Mouse (Mus musculus) hindbrain, embryonic 16.5 days (tissue): ENCODE results near the gene Ammecr1. TPM values are rescaled to one million over a fixed set of nuclear protein-coding genes. Genes with fewer than 3 reads are reported as not detected.

Experiments used
- ATAC-seq: fragments of 200-750 bp; cut with Nextera tagmentation; 2 replicates; pipeline ENCODE4 v1.8.0; 2017; ENCODE audit warnings: moderate TSS enrichment, moderate library complexity
- H3K27ac ChIP-seq: fragments of 300-500 bp; sonication (generic); 2 replicates; pipeline ENCODE4 v1.5.1; 2014; ENCODE audit warnings: low read depth, mild to moderate bottlenecking, control low read depth, low read length, moderate library complexity
- H3K27me3 ChIP-seq: fragments of 300-500 bp; sonication (generic); replicated peaks from 2 replicates; pipeline ENCODE4 v1.6.1; 2014; ENCODE audit warnings: low read length; ENCODE audit not compliant: control insufficient read depth, insufficient read depth
- H3K36me3 ChIP-seq: fragments of 300-500 bp; sonication (generic); 2 replicates; pipeline ENCODE4 v1.6.1; 2014; ENCODE audit warnings: mild to moderate bottlenecking, low read length, moderate library complexity, mixed read lengths; ENCODE audit not compliant: control insufficient read depth, insufficient read depth
- H3K4me1 ChIP-seq: fragments of 300-500 bp; sonication (generic); 2 replicates; pipeline ENCODE4 v1.6.1; 2014; ENCODE audit warnings: low read depth, low read length; ENCODE audit not compliant: control insufficient read depth, insufficient read depth
- H3K4me2 ChIP-seq: fragments of 300-500 bp; sonication (generic); 2 replicates; pipeline ENCODE4 v1.6.1; 2014; ENCODE audit warnings: mild to moderate bottlenecking, low read length, control low read depth, moderate library complexity
- H3K4me3 ChIP-seq: fragments of 300-500 bp; sonication (generic); 2 replicates; pipeline ENCODE4 v1.5.1; 2014; ENCODE audit warnings: mild to moderate bottlenecking, low read length, control low read depth, moderate library complexity
- H3K9ac ChIP-seq: fragments of 300-500 bp; sonication (generic); 2 replicates; pipeline ENCODE4 v1.6.1; 2014; ENCODE audit warnings: low read depth, mild to moderate bottlenecking, control low read depth, low read length, moderate library complexity
- H3K9me3 ChIP-seq: fragments of 300-500 bp; sonication (generic); 2 replicates; pipeline ENCODE4 v1.6.1; 2014; ENCODE audit warnings: mild to moderate bottlenecking, low read length, moderate library complexity; ENCODE audit not compliant: control insufficient read depth
- WGBS: fragments of 180-500 bp; shearing (Covaris S2); extraction: QIAGEN DNeasy Blood & Tissue Kit; methylation state at CpG from one replicate; pipeline ENCODE4 v1.1.7; 2014; 5-methylcytosine and 5-hydroxymethylcytosine counted together
- polyA plus RNA-seq: library from polyadenylated mRNA; unstranded; fragments of >200 nt; fragmentation: Nextera tagmentation; extraction: Ambion mirVana; gene quantifications from 2 replicates; pipeline ENCODE4 v1.2.1, GENCODE M21; 2015

Gene Ammecr1
- polyA plus RNA-seq, 1 experiment from 2014 or later = 1.8 TPM

DNA sequence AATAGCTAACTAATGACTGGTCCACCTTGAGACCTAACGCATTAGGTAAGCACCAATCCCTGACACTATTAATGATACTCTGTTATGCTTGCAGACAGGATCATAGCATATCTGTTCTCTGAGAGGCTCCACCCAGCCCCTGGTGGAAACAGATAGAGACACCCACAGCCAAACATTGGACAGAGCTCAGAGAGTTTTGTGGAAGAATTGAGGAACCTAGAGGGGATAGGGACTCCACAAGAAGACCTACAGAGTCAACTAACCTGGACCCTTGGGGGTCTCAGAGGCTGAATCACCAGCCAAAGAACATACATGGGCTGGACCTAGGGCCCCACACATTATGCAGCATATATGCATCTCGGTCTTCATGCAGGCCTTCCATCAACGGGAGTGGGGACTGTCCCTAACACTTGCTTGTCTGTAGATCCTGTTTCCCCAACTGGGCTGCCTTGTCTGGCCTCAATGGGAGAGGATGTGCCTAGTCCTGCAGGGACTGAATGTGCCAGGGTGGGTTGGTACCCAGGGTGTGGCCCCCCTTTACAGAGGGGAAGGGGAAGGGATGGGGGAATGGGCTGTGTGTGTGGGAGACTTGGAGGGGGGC, 15.1 kb upstream of the Ammecr1 start:
- Histone ChIP-seq H3K9ac (no peak overlapping the region), H3K9me3 (no peaks in the 10 kb centered on the region), H3K36me3 (no peaks in the 10 kb centered on the region), H3K4me2 (no peak overlapping the region), H3K4me3 (no peak overlapping the region), H3K27me3 (no peaks in the 10 kb centered on the region; the same call in 1 of the 2 replicates), H3K4me1 (no peaks in the 10 kb centered on the region), H3K27ac (no peak overlapping the region)
- WGBS = 95% methylated on average over 3 of the region's 3 CpGs
- ATAC-seq = no peak

GRCm38 (mm10) chrX:142980855-142981529, 14.5 kb upstream of the Ammecr1 start:
- H3K36me3 ChIP-seq = no peaks in the 10 kb centered on the region
- H3K4me2 ChIP-seq = no peak overlapping the region
- H3K27ac ChIP-seq = no peak overlapping the region
- no peaks in the 10 kb centered on the region; the same call in 1 of the 2 replicates for H3K27me3 ChIP-seq
- H3K9ac ChIP-seq = no peak overlapping the region
- ATAC-seq = no peak
- 88% methylated on average over 2 of the region's 2 CpGs for WGBS
- H3K4me3 ChIP-seq = no peak overlapping the region
- H3K4me1 ChIP-seq = no peaks in the 10 kb centered on the region
- H3K9me3 ChIP-seq = no peaks in the 10 kb centered on the region

GRCm38 (mm10) chrX:142979224-142979623, 12.7 kb upstream of the Ammecr1 start:
- no peak for ATAC-seq
- no peak overlapping the region for H3K9ac ChIP-seq
- no peaks in the 10 kb centered on the region for H3K4me1 ChIP-seq

GRCm38 (mm10) chrX:142972443-142972970, 6.0 kb upstream of the Ammecr1 start:
- H3K9me3 ChIP-seq = no peaks in the 10 kb centered on the region
- no peak for ATAC-seq
- no peak overlapping the region for H3K4me2 ChIP-seq
- H3K27ac ChIP-seq = no peak overlapping the region
- no peaks in the 10 kb centered on the region for H3K36me3 ChIP-seq
- H3K27me3 ChIP-seq = no peaks in the 10 kb centered on the region; the same call in 1 of the 2 replicates
- WGBS = 56% methylated on average over 7 of the region's 7 CpGs
- H3K4me1 ChIP-seq = no peaks in the 10 kb centered on the region
- no peak overlapping the region for H3K4me3 ChIP-seq
- H3K9ac ChIP-seq = no peak overlapping the region

More at GRCm38 (mm10) chrX:142979224-142979623, 12.7 kb upstream of the Ammecr1 start:
- Histone ChIP-seq H3K27ac (no peak overlapping the region), H3K4me2 (no peak overlapping the region), H3K4me3 (no peak overlapping the region), H3K36me3 (no peaks in the 10 kb centered on the region), H3K9me3 (no peaks in the 10 kb centered on the region), H3K27me3 (no peaks in the 10 kb centered on the region; the same call in 1 of the 2 replicates)
- 71% methylated on average over 4 of the region's 4 CpGs for WGBS

- ATAC-seq = no peak
- Histone ChIP-seq H3K4me1 (no peaks in the 10 kb centered on the region), H3K9ac (no peak overlapping the region), H3K9me3 (no peaks in the 10 kb centered on the region), H3K27ac (no peak overlapping the region), H3K27me3 (no peaks in the 10 kb centered on the region; the same call in 1 of the 2 replicates), H3K4me2 (no peak overlapping the region), H3K4me3 (no peak overlapping the region), H3K36me3 (no peaks in the 10 kb centered on the region)
- 94% methylated on average over 3 of the region's 3 CpGs for WGBS
These were observed 5.2 kb upstream of the Ammecr1 start for GRCm38 (mm10) chrX:142971759-142972158.

DNA sequence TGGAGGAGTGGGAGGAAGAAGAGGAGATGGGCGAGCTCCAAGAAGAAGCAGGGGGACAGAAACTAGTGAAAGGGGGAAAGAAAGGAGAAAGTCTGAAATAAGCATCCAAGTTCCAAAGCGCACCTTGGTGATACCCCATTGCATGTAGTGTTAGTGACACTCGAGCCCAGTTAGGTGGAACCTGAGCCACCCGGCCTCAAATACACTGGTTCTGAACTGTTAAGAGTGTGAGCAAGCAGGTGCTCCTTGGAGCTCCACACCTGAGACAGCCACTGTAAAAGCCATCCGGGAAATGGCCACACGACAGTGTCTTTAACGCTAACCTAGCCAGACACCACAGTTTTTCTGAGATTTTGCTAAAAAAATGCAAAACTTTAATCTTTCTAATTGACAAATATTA, 539 bp upstream of the Ammecr1 start:
- ATAC-seq = no peak
- Histone ChIP-seq H3K27ac (no peak overlapping the region), H3K4me3 (peak overlapping the region; percentile 62), H3K27me3 (no peaks in the 10 kb centered on the region), H3K36me3 (no peaks in the 10 kb centered on the region), H3K9me3 (no peaks in the 10 kb centered on the region), H3K4me1 (no peaks in the 10 kb centered on the region; the same call in 1 of the 2 replicates), H3K9ac (peak overlapping the region; percentile 77), H3K4me2 (peak overlapping the region; percentile 56)
- WGBS = 36% methylated on average over 7 of the region's 7 CpGs

DNA sequence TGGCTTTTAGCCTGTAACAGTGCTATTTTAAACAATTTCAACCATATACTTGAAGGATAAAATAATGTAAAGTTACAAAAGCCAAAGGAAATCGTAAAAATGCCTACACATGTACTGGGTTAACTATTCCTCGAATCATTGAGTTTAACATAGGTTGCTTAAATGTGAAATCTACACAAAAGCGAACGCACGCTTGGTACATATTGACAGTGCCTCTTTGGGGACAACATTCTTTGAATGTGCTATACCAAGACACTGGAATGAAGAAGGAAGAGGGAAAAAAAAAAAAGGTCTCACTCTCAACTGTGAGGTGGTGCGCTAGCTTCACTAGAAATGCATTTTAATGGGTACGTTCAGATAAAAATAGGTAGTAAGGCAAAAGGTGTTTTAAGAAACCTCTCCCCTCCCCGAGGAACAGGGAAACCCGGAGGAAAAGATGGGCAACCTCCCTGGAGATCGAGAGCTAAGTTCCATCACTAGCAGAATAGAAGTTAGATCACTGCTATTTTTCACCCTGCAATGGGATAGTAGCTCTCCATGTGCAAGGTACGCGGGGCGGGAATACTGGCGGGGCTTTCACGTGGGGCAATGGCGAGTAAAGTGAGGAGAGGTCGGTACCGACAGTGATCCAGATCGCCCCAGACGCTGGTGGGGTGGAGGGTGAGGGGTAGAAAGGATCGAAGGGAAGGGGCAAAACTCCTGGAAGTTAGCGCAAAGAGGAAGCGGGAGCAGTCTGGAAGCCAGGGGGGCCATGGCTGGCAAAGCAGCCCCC, 1.1 kb downstream of the Ammecr1 start:
- Histone ChIP-seq H3K9me3 (no peaks in the 10 kb centered on the region), H3K36me3 (no peaks in the 10 kb centered on the region), H3K9ac (peak overlapping the region; percentile 77), H3K27ac (no peak overlapping the region; the same call in 1 of the 2 replicates), H3K4me3 (peak overlapping the region; percentile 62), H3K4me2 (peak overlapping the region; percentile 50), H3K27me3 (no peaks in the 10 kb centered on the region), H3K4me1 (no peaks in the 10 kb centered on the region; the same call in 1 of the 2 replicates)
- 20% methylated on average over 23 of the region's 23 CpGs for WGBS
- ATAC-seq = no peak; the same call in 1 of the 2 replicates

DNA sequence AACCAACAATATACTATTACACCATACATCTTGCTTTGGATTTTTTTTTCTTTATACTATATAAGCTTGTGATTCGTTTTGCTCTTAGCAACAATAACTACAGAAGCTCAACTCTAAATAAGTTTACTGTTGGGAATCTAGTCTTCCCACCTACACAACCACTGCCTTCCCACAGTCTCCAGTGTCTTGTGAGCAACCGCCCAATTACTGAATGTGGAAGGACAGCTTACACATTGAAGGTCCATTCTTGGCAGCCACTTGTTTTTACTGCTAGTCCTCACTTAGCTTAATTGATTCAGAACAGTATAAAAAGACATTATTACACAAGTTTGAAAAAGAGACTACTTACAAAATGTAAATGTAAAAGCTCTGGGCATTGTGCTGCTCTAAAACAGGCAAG, 6.1 kb downstream of the Ammecr1 start:
- no peak for ATAC-seq
- no peaks in the 10 kb centered on the region; the same call in 1 of the 2 replicates for H3K4me1 ChIP-seq
- H3K27ac ChIP-seq = no peak overlapping the region
- H3K4me3 ChIP-seq = no peak overlapping the region
- no peak overlapping the region for H3K9ac ChIP-seq
- no peaks in the 10 kb centered on the region for H3K9me3 ChIP-seq
- no peaks in the 10 kb centered on the region for H3K27me3 ChIP-seq
- WGBS = 78% methylated on average over 2 of the region's 2 CpGs
- no peak overlapping the region for H3K4me2 ChIP-seq
- no peaks in the 10 kb centered on the region for H3K36me3 ChIP-seq
